Mouse (Mus musculus): ENCODE results near the gene Hnrnpd.
A peak's percentile ranks its signal among the peaks of the same experiment; 100 is the strongest.

Hnrnpd gene

GRCm38 (mm10) chr5:99978699-99979442 lies at the start of gene Hnrnpd, which contains the start of gene 4930524J08Rik:
Hnrnpd (minus strand) TSS chr5:99978938.
4930524J08Rik (plus strand) TSS chr5:99979061.
- peak; percentile 95 for DNase-seq (ENCODE audit: low read depth, low spot score)

GRCm38 (mm10) chr5:100024868-100025267 lies 46.1 kb upstream of the Hnrnpd start:
- DNase-seq (ENCODE audit: low read depth, low spot score): no peak

GRCm38 (mm10) chr5:100024403-100024802 lies 45.7 kb upstream of the Hnrnpd start:
- no peak for DNase-seq (ENCODE audit: low read depth, low spot score)

- no peak for DNase-seq (ENCODE audit: low read depth, low spot score)
Measured at GRCm38 (mm10) chr5:100020089-100020488, 41.4 kb upstream of the Hnrnpd start.

- DNase-seq (ENCODE audit: low read depth, low spot score): no peak
Measured at GRCm38 (mm10) chr5:100012599-100012998, 33.9 kb upstream of the Hnrnpd start.

- no peak for DNase-seq (ENCODE audit: low read depth, low spot score)
Measured at GRCm38 (mm10) chr5:100008485-100008884, 29.7 kb upstream of the Hnrnpd start.

- DNase-seq (ENCODE audit: low read depth, low spot score): peak; percentile 16
Measured at GRCm38 (mm10) chr5:100007040-100007375, 28.3 kb upstream of the Hnrnpd start.

GRCm38 (mm10) chr5:100006324-100007039 lies 27.7 kb upstream of the Hnrnpd start:
- DNase-seq (ENCODE audit: low read depth, low spot score): no peak

- no peak for DNase-seq (ENCODE audit: low read depth, low spot score)
Measured at GRCm38 (mm10) chr5:100005896-100006295, 27.2 kb upstream of the Hnrnpd start.

GRCm38 (mm10) chr5:100005431-100005830 lies 26.7 kb upstream of the Hnrnpd start:
- DNase-seq (ENCODE audit: low read depth, low spot score): no peak

- no peak for DNase-seq (ENCODE audit: low read depth, low spot score)
Measured at GRCm38 (mm10) chr5:100003895-100004294, 25.2 kb upstream of the Hnrnpd start.

- no peak for DNase-seq (ENCODE audit: low read depth, low spot score)
Measured at GRCm38 (mm10) chr5:100000500-100000899, 21.8 kb upstream of the Hnrnpd start.

GRCm38 (mm10) chr5:100000048-100000447 lies 21.3 kb upstream of the Hnrnpd start:
- no peak for DNase-seq (ENCODE audit: low read depth, low spot score)

- DNase-seq (ENCODE audit: low read depth, low spot score): no peak
Measured at GRCm38 (mm10) chr5:99994680-99995079, 15.9 kb upstream of the Hnrnpd start.

GRCm38 (mm10) chr5:99994166-99994565 lies 15.4 kb upstream of the Hnrnpd start:
- no peak for DNase-seq (ENCODE audit: low read depth, low spot score)

GRCm38 (mm10) chr5:99983452-99984061 lies 4.8 kb upstream of the Hnrnpd start:
- no peak for DNase-seq (ENCODE audit: low read depth, low spot score)

GRCm38 (mm10) chr5:99977516-99978301 lies 1.0 kb downstream of the Hnrnpd start:
- DNase-seq (ENCODE audit: low read depth, low spot score): peak; percentile 86

GRCm38 (mm10) chr5:99976334-99976955 lies 2.3 kb downstream of the Hnrnpd start:
- peak; percentile 57 for DNase-seq (ENCODE audit: low read depth, low spot score)

GRCm38 (mm10) chr5:99975776-99976175 lies 3.0 kb downstream of the Hnrnpd start:
- no peak for DNase-seq (ENCODE audit: low read depth, low spot score)

GRCm38 (mm10) chr5:99975061-99975460 lies 3.7 kb downstream of the Hnrnpd start:
- DNase-seq (ENCODE audit: low read depth, low spot score): no peak

GRCm38 (mm10) chr5:99973941-99974340 lies 4.8 kb downstream of the Hnrnpd start:
- DNase-seq (ENCODE audit: low read depth, low spot score): peak; percentile 74

Measured in 3T3-L1 (cell line).